Mouse (Mus musculus) hindbrain, embryonic 14.5 days (tissue): ENCODE measurements at regions not wholly inside any gene's neighbourhood (a gene's known extent, or its start where the extent isn't known, plus 50 kb on each side); places are given as distances from the start of the nearest gene placed in this dataset.

Experiments used
- ATAC-seq: fragments of 200-750 bp; cut with Nextera tagmentation; 2 replicates; pipeline ENCODE4 v1.8.0; 2017; ENCODE audit warnings: moderate number of reproducible peaks, mild to moderate bottlenecking, moderate TSS enrichment, moderate library complexity; ENCODE audit not compliant: low FRiP score
- DNase-seq: peaks from one replicate; pipeline ENCODE4 v3.0.0-alpha.2; 2015; ENCODE audit warnings: low spot score
- H3K27ac ChIP-seq: fragments of 300-500 bp; sonication (generic); 2 replicates; pipeline ENCODE4 v1.5.1; 2014; ENCODE audit warnings: mild to moderate bottlenecking, moderate library complexity
- H3K27me3 ChIP-seq: fragments of 300-500 bp; sonication (generic); 2 replicates; pipeline ENCODE4 v1.6.1; 2014; ENCODE audit warnings: mild to moderate bottlenecking, low read length, mixed read lengths; ENCODE audit not compliant: control insufficient read depth, insufficient read depth
- H3K36me3 ChIP-seq: fragments of 300-500 bp; sonication (generic); replicated peaks from 2 replicates; pipeline ENCODE4 v1.6.1; 2014; ENCODE audit not compliant: control insufficient read depth, insufficient read depth
- H3K4me1 ChIP-seq: fragments of 300-500 bp; sonication (generic); replicated peaks from 2 replicates; pipeline ENCODE4 v1.6.1; 2014; ENCODE audit warnings: antibody characterized with exemption, low read length, mixed read lengths; ENCODE audit not compliant: control insufficient read depth, insufficient read depth
- H3K4me2 ChIP-seq: fragments of 300-500 bp; sonication (generic); replicated peaks from 2 replicates; pipeline ENCODE4 v1.6.1; 2014; ENCODE audit warnings: mild to moderate bottlenecking, moderate library complexity
- H3K4me3 ChIP-seq: fragments of 300-500 bp; sonication (generic); replicated peaks from 2 replicates; pipeline ENCODE4 v1.5.1; 2014; ENCODE audit warnings: mild to moderate bottlenecking, low read length
- H3K9ac ChIP-seq: fragments of 300-500 bp; sonication (generic); 2 replicates; pipeline ENCODE4 v1.6.1; 2014
- H3K9me3 ChIP-seq: fragments of 300-500 bp; sonication (generic); 2 replicates; pipeline ENCODE4 v1.6.1; 2016; ENCODE audit warnings: low read length; ENCODE audit not compliant: control insufficient read depth
- WGBS: fragments of 180-500 bp; shearing (Covaris S2); extraction: QIAGEN DNeasy Blood & Tissue Kit; methylation state at CpG from one replicate; pipeline ENCODE4 v1.1.7; 2014; 5-methylcytosine and 5-hydroxymethylcytosine counted together

DNA sequence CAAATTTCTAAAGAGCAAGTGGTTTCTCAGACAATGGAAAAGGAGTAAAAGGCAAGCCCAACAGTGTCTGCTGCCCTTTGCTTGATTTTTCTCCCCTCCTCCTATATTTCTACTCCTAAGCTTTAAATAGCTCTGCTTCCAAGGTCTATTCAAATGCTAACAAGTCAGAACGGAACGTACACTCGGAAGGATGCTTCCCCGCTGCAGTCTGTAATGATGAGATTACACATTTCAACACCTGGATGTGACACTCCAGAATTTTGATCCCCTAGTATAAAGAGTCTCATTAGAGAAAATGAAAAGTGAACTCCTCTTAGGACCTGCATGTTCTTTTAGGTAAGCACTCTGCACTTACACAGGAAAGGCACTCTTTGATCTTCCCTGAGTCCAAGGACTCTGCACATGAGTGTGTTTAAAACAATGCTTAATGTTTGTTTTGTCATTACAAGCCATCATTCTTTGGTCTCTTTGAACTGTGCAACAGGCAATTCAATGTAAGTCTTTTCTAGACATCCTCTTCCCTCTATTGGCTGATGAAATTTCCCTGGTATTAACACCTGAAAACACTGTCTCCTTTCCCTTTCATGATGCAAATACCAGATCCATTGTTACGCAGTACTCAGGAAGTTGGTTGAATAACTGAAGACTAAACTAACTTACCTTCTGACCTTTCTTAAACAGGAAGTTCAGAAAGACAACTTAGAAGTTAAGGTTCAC lies 278.7 kb downstream of the Epha7 start:
- Histone ChIP-seq H3K27ac (no peak overlapping the region), H3K4me3 (no peak overlapping the region), H3K4me1 (no peaks in the 10 kb centered on the region), H3K4me2 (no peak overlapping the region), H3K36me3 (no peaks in the 10 kb centered on the region), H3K27me3 (no peaks in the 10 kb centered on the region), H3K9ac (no peak overlapping the region), H3K9me3 (no peaks in the 10 kb centered on the region)
- DNase-seq (no peak), ATAC-seq (no peak)
- 33% methylated on average over 5 of the region's 5 CpGs for WGBS

DNA sequence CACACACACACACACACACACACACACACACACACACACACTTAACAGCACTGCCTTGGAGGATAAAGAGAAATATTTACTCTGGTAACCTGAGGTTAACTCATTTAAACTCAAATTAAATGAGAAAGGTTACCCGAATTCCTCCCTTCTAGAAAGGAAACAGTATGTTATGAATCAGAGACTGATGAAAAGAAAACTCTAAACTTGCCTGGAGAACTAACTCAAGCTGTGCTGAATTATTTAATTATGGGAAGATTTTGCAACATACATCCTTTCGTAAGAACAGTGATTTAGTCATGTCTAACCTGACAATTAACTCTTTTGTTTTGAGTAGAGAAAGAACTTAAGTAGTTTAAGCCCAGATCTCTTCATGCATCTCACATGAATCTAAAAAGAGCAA lies 289.4 kb downstream of the Epha7 start:
- H3K36me3 ChIP-seq = no peaks in the 10 kb centered on the region
- 75% methylated on average over 2 of the region's 2 CpGs for whole genome bisulfite sequencing
- ATAC-seq = no peak

DNA sequence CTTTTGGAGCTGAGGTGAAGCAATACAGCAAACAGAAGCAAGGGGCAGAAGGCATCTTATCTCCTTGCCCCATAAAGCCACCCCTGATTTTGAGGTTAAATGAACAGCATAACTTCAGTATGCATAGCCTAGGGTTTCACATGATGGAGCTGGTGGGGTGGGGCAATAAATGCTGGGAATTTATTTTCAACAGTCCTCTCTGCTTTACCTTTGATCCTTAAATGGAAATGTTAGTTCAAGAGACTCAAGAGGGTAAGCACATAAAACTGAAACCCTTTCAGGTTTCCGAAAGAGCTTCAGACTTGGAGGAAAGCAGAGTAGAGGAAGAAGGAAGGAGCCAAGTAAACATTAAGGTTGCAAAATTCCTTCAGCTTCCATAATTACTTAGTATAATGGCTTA lies 290.5 kb downstream of the Epha7 start:
- H3K9me3 ChIP-seq = no peaks in the 10 kb centered on the region
- H3K4me1 ChIP-seq = no peaks in the 10 kb centered on the region
- ATAC-seq = no peak
- no peak overlapping the region for H3K9ac ChIP-seq
- H3K27me3 ChIP-seq = no peaks in the 10 kb centered on the region
- no peak overlapping the region for H3K4me3 ChIP-seq
- no peak for DNase-seq
- H3K4me2 ChIP-seq = no peak overlapping the region
- no peak overlapping the region for H3K27ac ChIP-seq
- no peaks in the 10 kb centered on the region for H3K36me3 ChIP-seq
- 92% methylated on average over 1 of the region's 1 CpGs for WGBS

More for the DNA sequence above, 289.4 kb downstream of the Epha7 start:
- Histone ChIP-seq H3K4me2 (no peak overlapping the region), H3K9me3 (no peaks in the 10 kb centered on the region), H3K4me1 (no peaks in the 10 kb centered on the region), H3K27me3 (no peaks in the 10 kb centered on the region), H3K4me3 (no peak overlapping the region), H3K9ac (no peak overlapping the region), H3K27ac (no peak overlapping the region)
- no peak for DNase-seq

DNA sequence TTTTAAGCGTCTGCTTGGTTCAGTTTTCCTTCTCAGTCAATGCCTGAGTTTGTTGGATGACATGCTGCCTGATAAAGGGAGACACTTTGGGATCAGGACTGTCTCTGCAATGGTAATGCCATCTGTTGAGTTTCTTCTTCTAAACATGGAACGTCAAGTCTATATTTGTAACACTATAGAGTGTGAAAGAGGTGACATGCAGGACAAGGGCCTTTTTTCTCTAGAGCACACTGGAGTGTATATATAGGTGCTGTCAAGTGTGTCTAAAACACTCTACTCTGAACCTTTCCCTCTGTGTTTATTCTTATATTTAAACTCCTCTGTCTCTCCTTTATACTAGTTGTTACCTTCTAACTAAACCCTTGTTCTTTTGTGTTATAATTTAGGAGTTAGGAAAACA lies 299.6 kb downstream of the Epha7 start:
- ATAC-seq (no peak), DNase-seq (no peak)
- no peak overlapping the region for H3K9ac ChIP-seq
- H3K4me1 ChIP-seq = no peaks in the 10 kb centered on the region
- H3K4me2 ChIP-seq = no peak overlapping the region
- 77% methylated on average over 2 of the region's 2 CpGs for WGBS
- no peak overlapping the region for H3K27ac ChIP-seq
- no peak overlapping the region for H3K4me3 ChIP-seq
- H3K9me3 ChIP-seq = no peaks in the 10 kb centered on the region
- H3K27me3 ChIP-seq = no peaks in the 10 kb centered on the region
- H3K36me3 ChIP-seq = no peaks in the 10 kb centered on the region

DNA sequence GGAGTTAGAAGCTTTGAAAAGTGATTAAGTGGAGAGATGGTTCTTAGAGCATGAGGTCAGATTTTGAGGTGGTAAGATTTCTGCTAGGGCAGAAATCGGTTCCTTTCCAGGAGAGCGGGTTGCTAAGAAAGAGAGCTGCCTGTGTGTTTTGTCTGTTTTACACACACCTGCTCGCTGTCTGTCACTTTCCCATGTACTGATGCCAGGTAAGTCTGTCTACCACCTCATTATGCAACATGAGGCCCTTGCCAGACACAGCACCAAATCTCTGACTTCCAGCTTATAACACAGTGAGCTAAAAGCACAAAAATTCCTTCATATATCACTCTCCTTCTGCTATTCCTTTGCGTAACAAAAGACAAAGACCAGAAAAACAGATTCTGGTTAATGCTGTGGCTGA lies 304.1 kb downstream of the Epha7 start:
- Histone ChIP-seq H3K4me3 (no peak overlapping the region), H3K27ac (no peak overlapping the region), H3K36me3 (no peaks in the 10 kb centered on the region), H3K9ac (no peak overlapping the region), H3K4me1 (0 out of 2 replicates have a peak, but pooled peaks cover 4% of the 10 kb centered on the region), H3K4me2 (no peak overlapping the region), H3K9me3 (no peaks in the 10 kb centered on the region), H3K27me3 (no peaks in the 10 kb centered on the region)
- WGBS = 91% methylated on average over 4 of the region's 4 CpGs
- DNase-seq (no peak), ATAC-seq (no peak)

DNA sequence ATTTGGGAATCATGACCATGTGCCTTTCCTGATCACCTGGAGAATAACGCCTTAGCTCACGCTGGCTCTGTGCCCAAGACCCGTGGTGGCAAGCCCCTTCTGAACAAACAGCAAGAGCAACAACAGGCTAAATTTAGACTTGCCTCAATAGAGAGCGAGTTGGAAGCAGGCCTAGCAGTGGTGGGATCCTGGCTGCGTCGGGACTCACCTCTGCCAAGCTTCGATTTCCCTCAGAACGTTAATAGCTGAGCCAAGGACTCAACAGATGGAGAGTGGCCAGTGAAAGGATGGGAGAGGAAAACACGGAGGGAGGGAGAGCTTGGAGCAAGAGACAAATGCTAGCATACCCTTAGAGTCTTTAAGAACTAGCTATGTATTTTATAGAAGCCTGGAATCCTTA lies 305.0 kb downstream of the Epha7 start:
- H3K4me1 ChIP-seq = 0 out of 2 replicates have a peak, but pooled peaks cover 4% of the 10 kb centered on the region
- DNase-seq (peak; percentile 56), ATAC-seq (peak; percentile 82; the same call in 1 of the 2 replicates)
- no peak overlapping the region for H3K4me3 ChIP-seq
- no peaks in the 10 kb centered on the region for H3K9me3 ChIP-seq
- H3K27me3 ChIP-seq = no peaks in the 10 kb centered on the region
- no peak overlapping the region for H3K4me2 ChIP-seq
- H3K9ac ChIP-seq = no peak overlapping the region
- 60% methylated on average over 9 of the region's 9 CpGs for WGBS
- H3K36me3 ChIP-seq = no peaks in the 10 kb centered on the region
- no peak overlapping the region for H3K27ac ChIP-seq

DNA sequence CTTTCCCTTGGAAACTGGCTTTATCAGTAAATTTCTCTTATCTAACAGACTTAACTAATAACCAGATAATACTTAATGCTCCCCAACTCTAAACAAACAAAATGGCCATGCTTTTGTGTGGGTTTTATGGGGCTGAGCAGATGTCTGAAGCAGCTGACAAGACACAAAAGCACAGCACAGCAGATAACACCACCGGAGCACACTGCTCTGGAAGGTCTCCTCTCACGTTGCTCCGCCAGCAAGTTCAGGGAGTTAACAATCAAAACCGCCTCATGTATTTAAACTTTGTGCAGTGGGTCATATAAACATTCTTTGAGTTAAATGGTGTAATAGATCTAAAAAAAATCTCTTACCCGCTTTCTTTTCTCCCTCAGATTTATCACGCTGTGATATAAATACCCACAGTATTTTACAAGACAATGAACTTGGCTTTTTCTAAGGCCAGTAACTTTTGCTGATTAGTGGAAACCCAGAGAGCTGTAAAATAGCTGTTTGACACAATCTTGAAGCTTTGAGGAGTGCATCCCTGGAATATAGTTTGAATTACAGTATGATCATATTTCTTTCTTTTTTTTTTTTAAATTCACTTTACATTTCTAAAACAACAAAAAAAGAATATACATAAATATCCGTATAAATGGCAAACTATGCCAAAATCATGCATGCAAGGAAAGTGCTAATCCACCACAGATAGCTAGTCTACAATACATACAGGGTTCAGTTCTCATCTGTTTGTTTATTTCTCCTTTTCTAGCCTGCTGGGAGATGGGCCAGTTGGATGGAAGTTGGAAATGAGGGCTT lies 305.9 kb downstream of the Epha7 start:
- no peak overlapping the region for H3K4me3 ChIP-seq
- no peaks in the 10 kb centered on the region for H3K9me3 ChIP-seq
- no peak for DNase-seq
- WGBS = 24% methylated on average over 7 of the region's 7 CpGs
- H3K9ac ChIP-seq = no peak overlapping the region
- 0 out of 2 replicates have a peak, but pooled peaks cover 4% of the 10 kb centered on the region for H3K4me1 ChIP-seq
- no peak overlapping the region for H3K4me2 ChIP-seq
- H3K27me3 ChIP-seq = no peaks in the 10 kb centered on the region
- no peaks in the 10 kb centered on the region for H3K36me3 ChIP-seq
- no peak overlapping the region for H3K27ac ChIP-seq
- ATAC-seq = no peak

DNA sequence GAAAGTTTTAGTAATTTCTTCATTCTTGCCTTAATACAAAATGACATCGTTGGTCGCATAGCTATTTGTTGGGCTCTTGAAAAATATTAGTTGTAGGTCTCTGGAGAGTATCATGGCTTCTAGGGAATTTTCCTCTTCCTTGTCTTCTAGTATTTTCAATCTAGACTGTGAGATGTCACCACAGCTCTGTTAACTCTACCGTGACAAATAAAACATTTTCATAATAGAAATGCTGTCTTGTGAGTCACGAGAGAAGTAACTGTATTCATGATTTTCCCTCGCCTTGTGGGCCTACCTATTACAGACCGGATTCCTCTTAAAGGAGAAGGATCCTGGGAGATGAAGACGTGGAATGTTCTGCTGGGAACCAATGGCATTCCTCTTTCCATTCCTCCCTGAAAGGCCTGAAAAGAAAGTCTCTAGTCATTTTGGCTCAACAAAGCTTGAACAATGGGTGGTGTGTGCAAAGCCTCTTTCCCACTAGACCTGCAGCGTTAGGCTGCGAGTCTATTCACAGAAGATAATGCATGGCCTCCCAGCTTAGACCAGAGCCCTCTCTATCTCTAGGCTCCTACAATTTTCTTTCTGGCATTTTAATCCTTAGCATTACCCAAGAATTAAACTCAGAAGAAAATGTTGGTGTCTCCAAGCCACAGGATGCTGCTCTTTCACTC lies 306.7 kb downstream of the Epha7 start:
- DNase-seq (no peak), ATAC-seq (no peak)
- H3K4me2 ChIP-seq = no peak overlapping the region
- H3K9ac ChIP-seq = no peak overlapping the region
- H3K36me3 ChIP-seq = no peaks in the 10 kb centered on the region
- H3K27ac ChIP-seq = no peak overlapping the region
- H3K27me3 ChIP-seq = no peaks in the 10 kb centered on the region
- 0 out of 2 replicates have a peak, but pooled peaks cover 4% of the 10 kb centered on the region for H3K4me1 ChIP-seq
- 33% methylated on average over 9 of the region's 9 CpGs for WGBS
- no peaks in the 10 kb centered on the region for H3K9me3 ChIP-seq
- H3K4me3 ChIP-seq = no peak overlapping the region

DNA sequence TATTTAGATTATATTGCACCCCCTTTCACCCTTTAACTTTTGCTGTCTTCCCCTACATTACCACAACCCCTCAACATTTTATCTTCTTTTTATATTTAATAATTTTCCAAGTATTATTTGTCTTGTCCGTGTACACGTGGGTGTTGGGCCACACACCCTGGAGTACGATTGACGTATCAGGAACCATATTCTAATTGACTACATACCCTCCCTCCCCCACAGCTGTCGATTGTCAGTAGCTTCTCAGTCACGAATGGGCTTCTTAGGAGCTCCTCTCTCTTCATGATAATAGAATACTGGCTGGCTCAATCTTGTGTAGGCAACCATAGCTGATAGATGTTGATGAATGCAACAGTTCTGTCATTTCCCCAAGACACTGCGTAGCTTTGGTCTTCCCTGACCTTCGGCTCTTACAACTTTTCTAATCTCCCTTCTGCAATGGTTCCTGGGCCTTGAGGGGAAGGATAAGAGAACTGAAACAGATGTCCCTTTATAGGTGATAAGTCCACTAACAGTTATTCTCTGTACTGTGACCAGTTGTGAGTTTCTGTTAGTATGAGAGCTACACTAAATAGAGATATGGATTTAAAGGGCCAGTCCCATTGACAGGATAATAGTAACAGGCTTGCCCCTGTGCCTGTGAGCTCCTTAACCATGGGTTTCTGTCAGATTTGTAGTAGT lies 310.9 kb downstream of the Epha7 start:
- Histone ChIP-seq H3K4me1 (0 out of 2 replicates have a peak, but pooled peaks cover 4% of the 10 kb centered on the region), H3K4me3 (no peak overlapping the region), H3K27me3 (no peaks in the 10 kb centered on the region), H3K27ac (no peak overlapping the region), H3K36me3 (no peaks in the 10 kb centered on the region), H3K9ac (no peak overlapping the region), H3K4me2 (no peak overlapping the region), H3K9me3 (no peaks in the 10 kb centered on the region)
- WGBS = 85% methylated on average over 8 of the region's 8 CpGs
- DNase-seq = no peak
- ATAC-seq = no peak
